Mouse (Mus musculus): Measurements from ENCODE around the gene Chd2.
A peak's percentile ranks its signal among the peaks of the same experiment; 100 is the strongest.

GRCm38 (mm10) chr7:73539116-73539682 lies 2.4 kb downstream of the Chd2 start:
- TF ChIP-seq CTCF (IDR thresholded peaks at IDR 0.05; ENCODE audit: low read depth, low read length) = no peak
- TF ChIP-seq POLR2A (IDR thresholded peaks at IDR 0.05; ENCODE audit: extremely low read depth, insufficient read depth, low read length) = 0 out of 2 replicates have a peak, but pooled peaks have one; percentile 12

All from liver, adult 2 months (tissue).